Mouse (Mus musculus) cerebellum, postnatal 4 days (tissue): ENCODE results near the gene Vmn1r131.
"Not testable (repeated sequence)": the region's sequence is repeated elsewhere in the genome, so short reads cannot be mapped to it uniquely, and the experiment has no call there.

ENCODE experiments used
- DNase-seq, 2 experiments: peaks; one replicate each; pipeline ENCODE4 v3.0.0; 2022; ENCODE audit warnings: low spot score in 2 of 2, mixed read lengths in 1 of 2

Gene Vmn1r131

GRCm38 (mm10) chr7:21545990-21546389, at the start of gene Vmn1r131:
Vmn1r131 (minus strand) TSS chr7:21546090.
- DNase-seq, result not testable (repeated sequence)

- not testable (repeated sequence) for DNase-seq
Observed at GRCm38 (mm10) chr7:21511480-21511879, 34.4 kb downstream of the Vmn1r131 start, which contains the start of gene Vmn1r130. Vmn1r130 (plus strand) TSS chr7:21511780.
